In the genomic region with DNA sequence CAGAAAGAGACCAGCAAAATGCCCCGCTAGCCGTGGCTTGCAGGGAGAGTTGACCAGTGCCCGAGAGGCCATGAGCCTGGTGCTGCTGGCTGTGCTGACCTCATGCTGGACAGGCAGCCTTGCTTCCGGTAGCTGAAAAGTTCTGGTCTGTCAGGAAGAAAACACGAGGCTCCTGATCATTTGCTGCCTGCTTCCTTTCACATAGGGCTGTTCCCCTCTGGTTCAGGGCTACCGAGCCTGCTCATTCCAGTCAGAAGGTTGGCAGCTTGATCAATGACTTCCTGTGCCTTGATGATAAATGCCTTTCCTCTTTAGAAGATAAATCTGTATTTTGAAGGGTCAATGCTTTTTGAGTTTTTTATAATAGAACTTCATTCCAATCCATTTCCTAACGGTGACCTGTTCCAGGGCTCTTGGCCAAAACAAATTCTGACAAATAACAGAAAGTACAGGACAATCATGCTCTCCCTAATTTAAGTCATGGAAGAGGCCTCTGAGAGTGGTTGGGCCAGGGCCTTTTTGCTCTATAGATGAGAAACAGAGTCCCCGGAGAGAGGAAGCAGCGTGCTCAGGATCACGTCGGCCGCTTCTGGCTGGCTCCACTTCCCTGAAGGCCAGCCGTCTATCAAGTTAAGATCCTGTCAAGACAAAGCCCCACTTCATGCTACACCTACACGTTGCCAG, we compare ENCODE assay signal across 8 mouse cellular contexts. TPM values are rescaled to one million over a fixed set of nuclear protein-coding genes. Genes with fewer than 3 reads are reported as not detected.
DNase-seq lines count a peak whose midpoint lies in the region; ATAC-seq and TF ChIP-seq lines count a peak whose summit lies in the region.
"Had no signal": no experiment of that assay in that cellular context is flagged by ENCODE, and none has a peak within 500 bp of the region (broad histone marks: within the 10 kb centered on the region; RNA-seq: fewer than 3 reads in every experiment).

No protein-coding gene starts in this region.

- no peak overlapping the region for H3K4me3 ChIP-seq in cortical plate, adult 2 months (ENCODE audit: insufficient read depth, low read length)
- no peak overlapping the region for H3K4me3 ChIP-seq in forebrain, embryonic 16.5 days (replicated peaks; ENCODE audit: low read length)
- H3K4me3 ChIP-seq: megakaryocyte, embryonic 14.5 days had no signal

- no peaks in the 10 kb centered on the region for H3K27me3 ChIP-seq in forebrain, embryonic 16.5 days (replicated peaks; ENCODE audit: control insufficient read depth, insufficient read depth, low read length)

- H3K27ac ChIP-seq in cortical plate, adult 2 months (ENCODE audit: insufficient read depth, low read length), result peak overlapping the region; percentile 54; the same call in 1 of the 2 replicates
- no peak overlapping the region for H3K27ac ChIP-seq in forebrain, embryonic 16.5 days (ENCODE audit: low read length)

- ATAC-seq in forebrain, embryonic 16.5 days, result no peak
- no peak for ATAC-seq in megakaryocyte-erythroid progenitor cell, adult 5-6 weeks (replicated peaks; ENCODE audit: low FRiP score, low TSS enrichment, poor library complexity, severe bottlenecking)

- 75% methylated on average over 14 of the region's 14 CpGs for WGBS in forebrain, embryonic 16.5 days

- peak; percentile 80 to 84 for DNase-seq in heart, adult 9 months (ENCODE audit: low spot score in 2 of 2)
- DNase-seq in kidney, postnatal 25 days, result peak; percentile 78 to 89
- peak; percentile 52 to 63 for DNase-seq in lung, postnatal 4 days
- DNase-seq in layer of hippocampus, adult 9-11 months, result no peak

- no peak for TF ChIP-seq POLR2A in cortical plate, adult 2 months (IDR thresholded peaks at IDR 0.05; ENCODE audit: extremely low read depth, insufficient read depth, low read length)

- H3K36me3 ChIP-seq in forebrain, embryonic 16.5 days (ENCODE audit: control insufficient read depth, insufficient read depth), result no peaks in the 10 kb centered on the region

- no peak overlapping the region for H3K9ac ChIP-seq in forebrain, embryonic 16.5 days (replicated peaks; ENCODE audit: low read depth, low read length)

- H3K4me2 ChIP-seq in forebrain, embryonic 16.5 days (ENCODE audit: low read length), result no peak overlapping the region

- TF ChIP-seq CTCF in cortical plate, adult 2 months (IDR thresholded peaks at IDR 0.05; ENCODE audit: extremely low read depth, insufficient read depth, low read length), result no peak

- no peaks in the 10 kb centered on the region for H3K4me1 ChIP-seq in cortical plate, adult 2 months (ENCODE audit: control insufficient read depth, insufficient read depth, low read length)
- no peaks in the 10 kb centered on the region for H3K4me1 ChIP-seq in forebrain, embryonic 16.5 days (replicated peaks; ENCODE audit: control insufficient read depth, insufficient read depth, low read length)

- no peaks in the 10 kb centered on the region for H3K9me3 ChIP-seq in forebrain, embryonic 16.5 days (ENCODE audit: control insufficient read depth, low read length)
- H3K9me3 ChIP-seq: megakaryocyte, embryonic 14.5 days had no signal

RNA-seq across cellular contexts. Expression of gene Acer2, which starts 24.7 kb away (rescaled TPM):
- 6.3 and 7.2 TPM in 2 replicates for polyA plus RNA-seq in cortical plate, adult 2 months (2012; rRNA removed)
- polyA plus RNA-seq in forebrain, embryonic 16.5 days (2015; fragmentation: Nextera tagmentation; extraction: Ambion mirVana), result 10.5 and 11.7 TPM in 2 replicates
- 1.5 and 1.9 TPM in 2 replicates for total RNA-seq in megakaryocyte-erythroid progenitor cell, adult 5-6 weeks (2014; fragmentation: Nextera tagmentation)
- total RNA-seq in megakaryocyte-erythroid progenitor cell, adult 5-6 weeks (2017), result 0.30 and 0.75 TPM in 2 replicates

RNA-seq across cellular contexts. Expression of gene Rps6, which starts 41.7 kb away (rescaled TPM):
- polyA plus RNA-seq in cortical plate, adult 2 months (2012; rRNA removed), result 613 and 648 TPM in 2 replicates
- 371 and 373 TPM in 2 replicates for polyA plus RNA-seq in forebrain, embryonic 16.5 days (2015; fragmentation: Nextera tagmentation; extraction: Ambion mirVana)
- 3,729 and 3,811 TPM in 2 replicates for total RNA-seq in megakaryocyte-erythroid progenitor cell, adult 5-6 weeks (2014; fragmentation: Nextera tagmentation)
- total RNA-seq in megakaryocyte-erythroid progenitor cell, adult 5-6 weeks (2017), result 1,714 and 1,757 TPM in 2 replicates
